Mouse (Mus musculus): Measurements from ENCODE around the gene Ccdc177.
"Not testable (repeated sequence)": the region's sequence is repeated elsewhere in the genome, so short reads cannot be mapped to it uniquely, and the experiment has no call there.

Gene Ccdc177

DNA sequence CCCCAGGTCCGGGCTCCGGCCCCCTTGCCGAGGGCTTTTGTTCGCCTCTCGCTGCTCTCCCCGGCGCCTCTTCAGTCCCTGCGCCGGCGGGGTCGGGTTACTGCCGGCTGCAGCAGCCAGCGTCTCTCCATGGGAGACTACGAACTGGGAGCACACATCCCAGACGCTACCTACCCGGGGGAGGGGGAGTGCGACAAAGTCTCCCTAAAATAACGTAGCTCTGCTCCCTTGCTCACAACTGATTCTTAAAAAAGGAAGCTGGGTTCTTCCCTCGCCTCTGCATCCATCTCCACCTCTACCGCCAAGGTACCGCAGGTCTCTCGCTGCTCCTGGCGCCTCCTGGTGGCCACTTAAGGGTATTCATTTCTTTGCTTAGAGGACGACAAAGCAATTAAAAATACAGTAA is at the start of gene Ccdc177:
Gene Ccdc177, minus strand, starts transcription at position 292 of the 406 bp plus-strand sequence.
- DNase-seq (ENCODE audit: low read depth, low spot score) = peak; percentile 94

DNA sequence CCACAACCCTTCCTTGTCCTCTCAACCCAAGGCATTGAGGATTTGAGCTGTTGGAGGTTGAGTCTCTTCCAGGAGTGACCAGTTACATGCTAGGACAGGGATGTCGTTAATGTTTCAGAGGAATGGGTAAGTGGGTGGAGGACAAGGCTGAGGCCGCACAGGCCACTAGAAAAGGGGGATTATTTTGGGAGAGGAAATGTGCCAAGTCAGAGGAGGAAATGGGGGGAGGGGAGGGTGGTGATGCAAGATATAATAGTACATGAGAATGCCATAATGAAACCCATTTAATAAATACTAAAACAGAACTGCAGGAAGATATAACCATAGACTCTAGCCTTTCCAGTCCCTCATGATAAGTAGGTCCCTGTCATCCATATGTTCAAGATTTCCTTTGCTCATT is 49.5 kb upstream of the Ccdc177 start:
- DNase-seq (ENCODE audit: low read depth, low spot score) = no peak

- DNase-seq (ENCODE audit: low read depth, low spot score) = no peak
Measured at GRCm38 (mm10) chr12:80807451-80808085, 47.1 kb upstream of the Ccdc177 start.

- no peak for DNase-seq (ENCODE audit: low read depth, low spot score)
Measured at GRCm38 (mm10) chr12:80804861-80805428, 44.5 kb upstream of the Ccdc177 start.

DNA sequence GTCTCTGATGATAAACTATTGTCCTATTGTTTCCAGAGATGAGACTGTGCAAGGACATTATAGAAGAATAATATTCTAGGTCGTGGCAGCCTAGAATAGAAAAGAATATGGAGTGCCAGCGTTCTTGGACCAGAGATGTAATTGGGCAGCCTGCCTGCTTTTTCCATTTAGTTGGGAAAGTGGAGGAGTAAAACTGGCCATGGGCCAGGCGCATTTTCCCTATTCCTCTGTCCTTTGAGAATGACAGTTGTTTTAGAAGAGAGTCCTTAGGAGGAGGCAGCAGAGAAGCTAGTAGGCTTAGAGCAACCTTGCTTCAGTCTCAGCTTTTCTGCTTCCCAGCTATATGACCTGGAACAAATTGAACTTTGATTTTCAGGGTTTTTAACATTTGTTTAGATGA is 43.4 kb upstream of the Ccdc177 start:
- peak; percentile 80 for DNase-seq (ENCODE audit: low read depth, low spot score)

- no peak for DNase-seq (ENCODE audit: low read depth, low spot score)
Measured at GRCm38 (mm10) chr12:80801443-80801842, 41.0 kb upstream of the Ccdc177 start.

DNA sequence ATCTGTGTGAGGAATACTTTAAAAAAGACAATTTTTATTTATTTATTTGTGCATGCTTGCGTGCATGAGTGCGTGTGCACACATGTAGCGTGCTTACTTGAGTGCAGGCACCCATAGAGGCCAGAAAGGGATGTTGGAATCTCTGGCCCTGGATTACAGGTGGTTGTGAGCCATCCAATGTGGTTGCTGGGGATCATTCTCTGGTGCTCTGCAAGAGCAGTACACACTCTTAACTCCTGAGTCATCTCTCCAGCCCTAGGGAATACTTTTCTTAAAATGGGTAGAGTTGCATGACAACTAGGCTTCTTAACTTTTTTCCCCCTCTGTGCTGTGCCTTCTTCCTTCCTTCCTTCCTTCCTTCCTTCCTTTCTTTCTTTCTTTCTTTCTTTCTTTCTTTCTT is 39.7 kb upstream of the Ccdc177 start:
- no peak for DNase-seq (ENCODE audit: low read depth, low spot score)

- DNase-seq (ENCODE audit: low read depth, low spot score) = no peak
Measured at GRCm38 (mm10) chr12:80798271-80798670, 37.8 kb upstream of the Ccdc177 start.

DNA sequence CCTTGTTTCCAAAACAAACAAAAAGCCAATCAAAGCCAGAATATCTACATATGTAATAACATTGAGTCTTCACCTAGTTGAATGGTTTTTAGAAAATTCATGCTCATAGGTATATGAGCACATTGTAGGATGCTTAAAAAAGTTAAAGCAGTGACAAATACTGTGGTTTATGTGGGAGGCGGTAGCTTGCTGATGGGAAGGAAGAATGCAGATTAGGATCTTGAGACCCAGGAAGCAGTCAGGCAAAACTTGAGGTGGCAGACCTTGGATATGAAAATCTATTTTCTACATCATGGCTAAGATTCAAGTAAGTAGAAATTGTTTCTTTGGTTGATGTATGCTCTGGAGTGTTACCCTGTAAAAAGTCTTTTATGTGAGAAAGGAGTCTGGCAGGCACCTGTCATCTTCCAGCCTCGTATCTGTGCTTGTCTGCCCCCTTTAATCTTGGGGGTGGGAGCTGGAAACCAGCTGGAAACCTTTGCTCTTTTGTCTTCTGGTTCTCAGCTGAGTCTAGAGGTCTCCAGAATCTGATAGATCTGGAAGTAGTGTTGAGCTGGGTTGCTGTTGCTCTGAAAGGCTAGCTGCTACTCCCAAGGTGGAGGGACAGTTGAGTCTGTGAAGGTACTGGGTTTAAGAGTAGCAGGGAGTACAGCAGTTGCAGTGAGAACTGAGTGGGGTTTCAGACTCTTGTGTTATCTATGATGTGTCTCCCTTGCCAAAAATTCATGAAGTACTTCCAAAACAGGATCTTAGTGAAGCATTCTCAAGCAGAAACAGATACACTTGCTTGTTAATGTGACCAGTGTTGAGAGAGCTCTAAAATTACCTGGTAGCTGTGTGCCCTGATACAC is 34.7 kb upstream of the Ccdc177 start:
- DNase-seq (ENCODE audit: low read depth, low spot score) = no peak

- DNase-seq (ENCODE audit: low read depth, low spot score) = no peak
Measured at GRCm38 (mm10) chr12:80794522-80794921, 34.0 kb upstream of the Ccdc177 start.

GRCm38 (mm10) chr12:80793535-80793934 is 33.0 kb upstream of the Ccdc177 start:
- DNase-seq (ENCODE audit: low read depth, low spot score) = no peak

DNA sequence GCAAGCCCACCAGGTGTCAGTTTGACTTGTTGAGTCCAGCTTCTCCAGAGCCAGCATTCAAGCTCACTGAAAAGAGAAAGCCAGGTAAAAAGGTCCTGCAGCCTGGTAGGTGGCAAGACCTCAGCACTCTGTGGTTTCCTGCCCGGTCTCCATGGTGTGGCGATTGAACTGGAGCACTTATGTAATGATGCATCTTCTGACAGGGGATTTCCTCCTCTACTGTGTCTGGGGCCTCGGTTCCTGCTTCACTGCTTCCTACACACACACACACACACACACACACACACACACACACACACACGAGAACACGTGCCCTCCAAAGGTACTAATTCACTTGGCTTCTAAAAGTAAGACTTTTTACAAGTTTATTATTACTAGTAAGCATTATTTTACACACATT is 32.4 kb upstream of the Ccdc177 start:
- no peak for DNase-seq (ENCODE audit: low read depth, low spot score)

GRCm38 (mm10) chr12:80791571-80792444 is 31.3 kb upstream of the Ccdc177 start:
- DNase-seq (ENCODE audit: low read depth, low spot score) = no peak

GRCm38 (mm10) chr12:80790700-80791570 is 30.4 kb upstream of the Ccdc177 start:
- DNase-seq (ENCODE audit: low read depth, low spot score) = no peak

- peak; percentile 95 for DNase-seq (ENCODE audit: low read depth, low spot score)
Measured at GRCm38 (mm10) chr12:80789849-80790694, 29.6 kb upstream of the Ccdc177 start, which contains the start of gene Susd6. Gene Susd6, plus strand, starts transcription at chr12:80790510.

DNA sequence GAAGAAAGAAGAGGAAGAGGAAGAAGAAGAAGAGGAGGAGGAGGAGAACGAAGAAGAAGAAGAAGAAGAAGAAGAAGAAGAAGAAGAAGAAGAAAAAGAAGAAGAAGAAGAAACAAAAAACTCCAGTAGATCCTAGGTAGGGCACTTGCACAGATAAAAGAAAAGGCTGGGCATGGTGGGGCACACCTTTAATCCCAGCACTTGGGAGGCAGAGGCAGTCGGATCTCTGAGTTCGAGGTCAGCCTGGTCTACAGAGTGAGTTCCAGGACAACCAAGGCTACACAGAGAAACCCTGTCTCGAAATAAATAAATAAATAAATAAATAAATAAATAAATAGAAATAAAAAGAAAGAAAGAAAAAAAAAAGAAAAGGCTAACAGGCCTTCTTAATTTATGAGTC is 28.8 kb upstream of the Ccdc177 start:
- not testable (repeated sequence) for DNase-seq (ENCODE audit: low read depth, low spot score)

DNA sequence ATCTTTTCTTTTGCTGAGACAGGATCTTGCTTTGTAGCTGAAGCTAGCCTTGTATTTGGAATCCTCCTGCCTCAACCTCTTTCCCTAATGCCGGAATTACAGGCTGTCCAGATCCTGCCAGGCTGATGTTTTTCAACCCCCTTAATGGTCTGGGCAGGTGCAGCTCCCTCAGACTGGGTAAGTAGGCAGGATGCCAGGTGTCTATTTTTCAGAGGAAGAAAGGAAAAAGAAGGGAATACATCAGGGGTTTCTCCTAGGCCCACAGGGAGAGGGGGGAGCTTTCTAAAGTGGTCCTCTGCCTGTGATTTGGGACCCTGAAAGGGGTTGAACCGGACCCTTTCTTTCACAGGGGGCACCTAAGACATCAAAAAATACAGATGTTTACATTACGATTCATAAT is 27.7 kb upstream of the Ccdc177 start:
- DNase-seq (ENCODE audit: low read depth, low spot score) = no peak

DNA sequence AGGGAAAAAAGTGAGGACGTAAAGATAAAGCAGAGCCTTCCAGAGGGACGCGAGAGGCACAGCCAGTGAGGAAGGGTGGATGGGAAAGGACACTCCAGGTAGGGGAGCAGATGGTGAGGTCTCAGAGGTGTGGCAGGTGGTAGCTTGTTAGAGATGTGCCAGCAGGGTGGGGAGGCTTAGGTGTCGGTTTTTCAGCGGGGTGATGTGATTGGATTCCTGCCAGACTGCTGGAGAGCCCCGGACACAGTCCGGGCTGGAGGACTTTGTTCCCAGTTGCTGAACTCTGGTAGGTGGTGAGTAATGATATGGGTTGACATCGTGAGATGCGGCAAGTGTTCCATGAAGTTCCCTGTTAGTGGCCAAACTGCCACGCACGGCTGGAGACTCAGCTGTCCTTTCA is 27.1 kb upstream of the Ccdc177 start:
- no peak for DNase-seq (ENCODE audit: low read depth, low spot score)

- no peak for DNase-seq (ENCODE audit: low read depth, low spot score)
Measured at GRCm38 (mm10) chr12:80786591-80786990, 26.1 kb upstream of the Ccdc177 start.

DNA sequence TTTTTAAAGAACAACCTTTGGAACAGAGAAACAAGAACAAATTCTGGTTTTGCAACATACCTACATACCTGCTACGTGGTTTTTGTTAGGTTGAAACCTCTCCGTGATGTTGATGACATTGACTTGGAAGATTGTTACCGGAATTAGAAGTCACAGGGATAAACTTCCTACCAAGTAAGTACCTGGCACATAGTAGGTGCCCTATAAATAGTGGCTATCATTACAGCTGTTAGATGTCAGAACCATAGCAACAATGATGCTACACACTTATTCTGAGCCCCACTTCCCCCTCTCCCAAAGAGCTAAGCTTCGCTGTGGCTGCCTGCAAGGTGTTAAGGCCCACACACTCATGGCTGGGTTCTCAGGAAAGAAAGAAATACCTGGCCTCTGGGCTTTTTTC is 25.1 kb upstream of the Ccdc177 start:
- no peak for DNase-seq (ENCODE audit: low read depth, low spot score)
